Mouse (Mus musculus) lung, postnatal 36 days (tissue): Measurements from ENCODE around the gene Tnrc6c.
A peak's percentile ranks its signal among the peaks of the same experiment; 100 is the strongest.

Experiments used
- DNase-seq: peaks from one replicate; pipeline ENCODE4 v3.0.0; 2022; ENCODE audit warnings: mixed read lengths

Tnrc6c gene

DNA sequence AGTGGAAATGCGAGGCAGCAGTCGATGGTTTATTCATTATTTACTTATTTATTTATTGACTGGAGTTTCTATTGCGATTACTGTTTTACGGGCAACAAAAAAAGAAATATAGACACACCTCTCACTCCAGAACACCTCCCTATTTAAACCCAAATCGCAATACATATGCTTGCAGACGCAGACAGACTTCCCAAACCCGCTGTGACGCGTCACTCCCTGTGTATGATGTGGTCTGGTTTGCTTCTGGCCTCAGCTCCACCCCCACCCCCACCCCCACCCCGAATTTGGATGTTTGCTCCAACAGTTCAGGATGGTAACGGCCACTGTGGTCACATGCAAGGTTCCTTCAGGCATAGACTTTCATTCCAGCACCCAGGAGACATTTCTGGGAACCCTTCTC, 15.3 kb upstream of the Tnrc6c start:
- DNase-seq: no peak

DNA sequence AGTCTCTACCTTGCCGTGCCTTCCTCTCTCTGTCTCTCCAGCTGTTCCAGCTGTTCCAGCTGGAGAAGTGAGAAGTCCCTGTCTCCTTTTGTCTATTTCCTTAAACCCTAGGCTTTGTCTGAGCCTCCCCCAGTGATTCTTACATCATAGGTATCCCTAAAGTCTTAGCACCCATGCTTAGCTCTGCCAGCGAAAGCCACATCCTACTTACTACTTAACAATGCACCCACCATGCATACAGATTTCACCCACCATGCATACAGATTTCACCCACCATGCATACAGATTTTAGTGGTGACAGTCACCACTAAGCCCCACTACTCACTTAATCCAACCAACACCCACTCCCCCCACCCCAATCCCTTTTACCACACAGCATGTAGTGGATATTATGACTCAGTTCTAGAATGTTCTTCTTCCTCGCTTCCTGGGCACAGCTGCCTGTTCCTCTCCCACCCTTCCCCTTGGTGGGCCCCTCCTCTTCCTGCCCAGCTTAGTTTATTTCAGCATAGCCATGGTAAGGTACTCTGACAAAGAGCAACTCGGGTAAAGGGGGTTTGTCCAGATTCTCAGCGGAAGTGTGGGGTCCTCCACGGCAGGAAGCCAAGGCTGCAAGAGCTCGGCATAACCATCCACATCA, 14.6 kb upstream of the Tnrc6c start:
- peak; percentile 37 for DNase-seq

DNA sequence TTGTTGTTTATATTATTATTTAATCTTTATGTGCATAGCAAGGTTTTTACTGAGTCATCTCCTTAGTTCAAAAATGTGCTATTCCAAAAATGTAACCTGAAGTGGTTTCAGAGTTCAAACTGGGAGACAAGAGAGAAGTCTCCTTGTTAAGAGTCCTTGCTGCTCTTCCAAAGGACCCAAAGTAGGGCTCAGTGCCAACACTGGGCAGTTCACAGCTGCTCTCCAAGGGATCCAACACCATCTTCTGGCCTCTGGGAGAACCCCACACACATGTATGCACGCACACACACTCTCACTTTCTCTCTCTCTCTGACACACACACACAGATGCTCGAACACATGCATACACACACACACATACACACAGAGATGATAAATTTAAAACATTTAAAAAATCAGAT, 11.9 kb upstream of the Tnrc6c start:
- DNase-seq: no peak

DNA sequence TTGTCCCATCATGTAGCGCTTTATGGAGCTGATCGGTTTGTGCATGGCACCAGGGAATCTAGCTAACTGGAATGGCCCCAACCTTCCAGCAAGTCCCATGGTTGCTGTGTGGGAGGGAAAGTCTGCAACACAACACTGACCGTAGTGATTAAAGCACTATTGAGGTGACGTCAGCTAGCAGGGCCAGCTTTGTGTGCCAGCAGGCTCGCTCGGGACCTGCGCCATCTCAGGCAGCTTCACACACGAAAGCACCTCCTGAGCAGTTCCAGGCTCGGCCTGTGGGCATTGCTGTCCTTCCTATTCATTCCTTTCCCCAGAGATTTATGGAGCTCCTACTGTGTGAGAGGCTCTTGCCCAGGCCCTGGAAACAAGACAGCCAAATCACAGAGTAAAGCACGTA, 10.8 kb upstream of the Tnrc6c start:
- DNase-seq: no peak

DNA sequence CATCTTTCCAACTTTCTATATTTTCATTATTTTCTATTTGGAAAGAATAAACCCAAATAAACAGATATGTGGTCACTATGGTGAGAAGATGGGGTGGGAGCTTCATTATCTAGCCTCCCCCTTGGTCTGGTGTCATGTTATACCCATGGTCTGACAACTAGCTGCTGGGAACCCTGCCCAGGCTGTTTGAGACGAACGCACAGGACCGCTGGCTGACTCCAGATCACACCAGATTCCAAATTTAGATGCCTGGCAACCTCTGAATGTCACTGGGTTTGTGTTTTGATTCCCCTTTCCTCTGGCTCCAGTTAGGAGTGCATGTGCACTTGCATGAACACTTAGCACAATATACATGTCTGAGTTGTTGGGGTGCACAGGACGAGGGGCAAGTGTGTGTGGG, 7.3 kb upstream of the Tnrc6c start:
- DNase-seq: no peak

DNA sequence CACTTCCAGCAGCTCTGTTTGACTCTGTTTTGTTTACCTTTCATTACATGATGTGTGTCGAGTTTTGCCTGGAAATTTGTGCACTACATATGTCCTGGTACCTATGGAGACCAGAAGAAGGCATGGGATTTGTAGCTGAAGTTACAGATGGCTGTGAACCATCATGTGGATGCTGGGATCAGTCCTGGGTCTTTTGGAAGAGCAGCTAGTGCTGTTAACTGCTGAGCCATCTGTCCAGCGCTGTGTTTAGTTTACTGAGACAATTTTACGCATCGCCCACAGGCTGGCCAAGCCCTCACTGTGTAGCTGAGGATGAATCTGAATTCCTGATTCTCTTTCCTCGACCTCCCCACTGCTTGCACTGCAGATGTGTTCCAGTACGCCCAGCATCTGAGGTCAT, 6.1 kb upstream of the Tnrc6c start:
- DNase-seq: no peak

DNA sequence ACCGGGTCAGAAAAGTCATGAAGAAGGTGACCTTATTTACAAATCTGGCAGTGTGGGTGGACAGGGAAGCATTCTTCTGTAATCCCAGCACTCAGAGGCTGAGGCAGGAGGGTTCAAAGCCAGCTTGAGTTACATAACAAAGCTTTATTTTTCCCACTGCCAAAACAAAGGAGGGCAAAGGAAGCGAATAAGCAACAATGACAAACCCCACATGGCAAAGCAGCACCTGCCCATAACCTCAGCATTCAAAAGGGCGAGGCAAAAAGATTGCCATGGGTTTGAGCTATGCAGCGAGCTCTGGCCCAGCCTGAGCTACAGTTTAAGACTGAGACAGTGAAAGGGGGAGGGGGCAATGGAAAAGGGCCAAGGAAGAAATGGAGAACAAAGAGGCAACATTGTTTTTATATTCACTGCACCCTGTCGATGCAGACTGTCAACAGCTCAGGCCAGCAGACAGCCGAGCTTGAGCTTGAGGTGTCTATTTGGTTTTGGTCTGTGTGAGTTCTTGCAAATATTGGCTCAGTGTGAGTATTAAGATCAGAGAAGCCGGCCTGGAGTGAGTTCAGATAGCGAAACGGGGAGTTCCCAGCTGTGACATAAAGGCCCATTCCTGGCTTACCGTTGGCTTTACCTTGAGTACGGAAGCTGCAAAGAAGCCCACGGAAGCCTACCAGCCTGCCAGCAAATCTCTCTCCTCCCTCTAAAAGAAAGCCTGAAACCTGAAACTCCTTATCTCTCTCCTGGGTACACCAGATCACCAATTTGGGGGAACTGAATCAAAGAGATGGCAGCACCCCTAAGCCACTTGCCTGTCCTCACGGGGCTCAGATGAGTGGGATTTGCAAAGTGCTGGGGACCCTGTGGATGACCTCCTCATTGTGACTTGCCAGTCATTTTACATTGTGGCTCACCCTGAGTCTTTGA, 3.1 kb upstream of the Tnrc6c start:
- no peak for DNase-seq

DNA sequence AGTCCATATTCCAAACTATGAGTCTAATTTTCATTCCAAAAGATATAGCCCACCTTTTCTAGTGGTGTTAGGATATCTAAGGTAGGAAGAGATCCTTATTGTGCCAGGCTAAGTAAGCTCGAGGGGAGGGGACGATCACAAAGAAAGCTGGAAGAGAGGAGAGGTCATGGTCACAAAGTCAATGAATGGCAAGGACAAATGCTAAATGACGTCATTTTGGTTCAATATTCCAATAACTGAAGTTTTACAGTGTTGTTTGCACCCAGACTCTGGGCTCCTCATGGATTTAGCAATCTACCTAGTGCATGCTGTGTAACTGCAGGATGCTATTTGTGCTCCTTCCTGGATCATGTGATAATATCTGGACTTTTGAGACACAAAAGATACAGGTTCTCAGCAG, 1.2 kb upstream of the Tnrc6c start:
- DNase-seq: no peak

DNA sequence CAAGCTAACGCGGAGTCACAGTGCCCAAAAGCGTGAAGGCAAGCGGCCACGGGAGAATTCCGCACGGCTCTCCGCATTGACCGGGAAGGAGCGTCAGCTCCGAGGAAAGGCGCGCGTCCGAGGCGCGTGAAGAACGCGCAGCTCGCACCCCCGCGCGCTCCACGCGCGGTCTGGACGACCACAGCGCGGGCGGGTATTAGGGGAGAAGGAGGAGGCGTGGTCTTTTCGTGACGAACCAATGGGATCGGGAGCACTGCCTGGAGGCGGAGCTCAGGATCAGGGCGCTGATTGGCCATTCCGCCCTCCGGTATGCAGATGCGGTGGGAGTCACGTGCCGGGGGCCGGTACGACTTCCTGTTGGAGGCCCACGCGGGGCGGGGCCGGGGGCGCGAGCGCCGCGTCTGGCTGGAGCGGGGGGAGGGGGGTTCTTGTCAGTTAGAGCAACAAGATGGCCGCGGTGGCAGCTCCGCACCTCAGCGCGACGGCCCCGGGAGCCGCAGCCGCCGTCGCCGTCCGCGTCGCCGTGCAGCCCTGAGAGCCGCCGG, 363 bp downstream of the Tnrc6c start:
- DNase-seq: peak; percentile 100

DNA sequence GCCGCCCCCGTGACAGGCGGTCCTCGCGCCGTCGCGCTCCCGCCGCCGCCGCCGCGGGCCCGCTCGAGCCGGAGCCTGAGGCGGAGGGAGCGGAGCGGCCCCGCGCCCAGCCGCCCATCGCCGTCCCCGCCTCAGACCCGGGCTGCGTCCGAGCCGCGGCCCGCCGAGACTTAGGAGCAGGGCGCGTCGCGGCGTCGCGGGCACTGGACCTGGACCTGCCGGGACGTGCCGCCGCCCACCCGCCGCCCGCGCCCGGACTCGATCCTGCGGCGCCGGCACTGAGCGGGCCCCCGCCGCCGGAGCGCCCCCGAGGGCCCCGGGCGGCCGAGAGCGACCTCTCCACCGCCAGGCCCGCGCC, 824 bp downstream of the Tnrc6c start:
- DNase-seq: no peak

DNA sequence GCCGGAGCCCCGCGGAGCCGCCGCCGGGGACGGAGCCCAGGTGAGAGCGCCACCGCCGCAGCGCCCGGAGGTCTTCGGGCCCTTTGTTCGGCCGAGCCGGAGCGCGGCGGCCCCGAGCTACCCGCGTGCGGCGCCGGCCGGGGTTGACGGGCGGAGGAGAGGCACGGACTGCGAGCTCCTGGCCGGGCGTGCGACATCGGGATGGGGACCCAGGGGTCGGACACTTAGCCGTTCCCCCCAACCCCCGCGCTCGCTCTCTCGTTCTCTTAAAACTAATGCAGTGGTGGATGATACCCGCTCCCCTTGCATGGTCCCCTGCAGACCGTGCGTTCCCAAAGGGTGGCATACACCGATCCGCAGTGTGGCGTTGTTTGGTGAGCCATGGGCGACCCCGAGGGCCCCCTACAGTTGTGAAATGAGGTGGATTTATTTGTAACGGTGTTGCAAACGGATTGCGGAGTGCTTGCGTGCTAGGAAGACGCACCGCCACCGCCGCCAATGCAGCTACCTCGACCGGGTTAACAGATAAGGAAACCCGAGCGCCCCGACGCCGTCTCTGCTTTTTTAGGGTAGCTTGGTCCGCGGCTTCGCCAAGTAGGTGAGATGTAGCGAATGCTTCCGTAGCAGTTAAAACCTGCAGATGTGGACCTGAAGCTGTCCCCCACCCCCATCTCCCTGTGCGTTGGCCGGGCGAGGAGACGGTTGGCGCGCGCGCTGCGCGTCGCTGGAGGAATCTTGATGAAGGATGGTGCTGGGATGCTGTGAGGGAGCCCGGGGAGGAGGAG, 1.4 kb downstream of the Tnrc6c start:
- peak; percentile 28 for DNase-seq

DNA sequence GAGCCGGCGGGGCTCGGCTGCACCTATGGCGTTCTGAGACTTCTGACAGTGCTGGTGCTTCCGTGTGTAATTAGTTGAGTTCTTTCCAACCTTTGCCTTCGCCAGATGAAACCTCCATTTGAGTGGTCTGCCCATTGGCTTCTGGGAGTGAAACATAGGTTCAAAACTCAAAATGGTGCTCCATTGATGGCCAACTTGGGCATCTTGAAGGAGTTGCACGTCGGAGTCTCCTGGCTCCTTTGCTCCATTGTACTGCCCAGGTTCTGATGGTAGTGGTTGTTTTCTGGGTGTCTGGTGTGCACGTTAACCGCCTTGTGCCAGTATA, 1.9 kb downstream of the Tnrc6c start:
- DNase-seq: no peak

DNA sequence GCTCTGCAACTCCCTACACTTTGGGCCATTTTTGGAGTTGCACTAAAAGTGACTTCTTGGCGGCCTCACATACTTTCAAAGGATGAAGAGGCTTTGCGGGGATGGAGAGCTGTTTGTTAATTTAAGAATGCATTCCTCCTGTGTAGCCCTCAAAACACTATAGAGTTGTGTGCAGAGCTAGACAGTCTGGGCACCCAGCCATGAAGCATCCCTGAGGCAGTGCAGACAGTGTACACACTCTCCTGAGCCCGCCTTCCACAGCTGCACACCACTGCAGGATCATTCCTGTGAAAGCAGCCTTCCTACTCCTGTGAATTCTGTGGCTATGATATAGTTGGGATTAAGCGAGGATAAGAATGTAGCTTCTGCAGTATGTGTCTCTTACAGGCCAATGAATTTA, 4.9 kb downstream of the Tnrc6c start:
- peak; percentile 27 for DNase-seq

DNA sequence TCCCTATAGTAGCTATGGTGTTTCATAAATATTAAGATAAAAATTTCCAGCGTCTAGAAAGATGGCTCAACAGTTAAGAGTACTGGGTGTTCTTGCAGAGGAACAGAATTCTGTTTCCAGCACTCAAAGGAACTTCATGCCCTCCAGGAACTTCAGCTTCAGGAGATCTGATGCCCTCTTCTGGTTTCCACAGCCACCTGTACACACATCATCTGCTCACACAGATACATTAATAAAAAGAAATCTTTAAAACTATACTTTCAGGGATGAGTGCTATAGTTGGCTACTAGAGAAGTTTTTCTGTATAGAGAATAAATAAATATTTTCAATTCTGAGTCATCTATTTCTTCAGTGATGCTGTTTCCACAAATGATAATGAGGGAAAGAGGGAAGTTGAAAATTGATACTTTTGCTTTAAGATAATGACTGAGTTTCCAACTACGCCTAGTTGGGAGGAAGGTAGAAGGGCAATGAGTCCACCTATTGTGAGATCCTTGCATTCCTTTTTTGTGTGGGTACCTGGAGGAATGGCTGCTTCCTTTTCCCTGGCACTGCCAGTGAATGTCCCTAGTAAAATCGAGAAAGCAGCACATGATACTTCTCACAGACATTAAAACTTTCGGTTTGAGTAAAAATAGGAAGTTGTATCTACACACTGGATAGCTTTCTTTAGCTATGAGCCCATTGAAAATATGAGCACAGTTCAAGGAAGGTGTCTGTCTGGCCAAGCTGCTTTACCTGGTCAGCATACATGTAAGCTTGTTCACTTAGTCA, 9.1 kb downstream of the Tnrc6c start:
- DNase-seq: no peak

DNA sequence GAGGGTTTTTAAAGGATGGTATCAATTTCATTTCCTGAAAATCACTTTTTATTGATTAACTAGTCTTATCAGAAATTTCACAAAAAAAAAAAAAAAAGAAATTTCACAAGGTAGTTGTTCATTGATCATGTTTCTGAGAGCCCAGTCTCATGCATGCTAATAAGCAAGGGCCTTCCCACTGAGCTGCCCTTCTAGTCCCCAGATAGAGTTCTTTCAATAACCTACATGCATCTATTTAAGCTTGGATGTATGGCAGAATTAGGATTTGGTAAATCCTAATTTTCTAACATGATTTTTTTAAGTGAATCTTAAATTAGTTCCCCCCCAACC, 9.7 kb downstream of the Tnrc6c start:
- DNase-seq: no peak

DNA sequence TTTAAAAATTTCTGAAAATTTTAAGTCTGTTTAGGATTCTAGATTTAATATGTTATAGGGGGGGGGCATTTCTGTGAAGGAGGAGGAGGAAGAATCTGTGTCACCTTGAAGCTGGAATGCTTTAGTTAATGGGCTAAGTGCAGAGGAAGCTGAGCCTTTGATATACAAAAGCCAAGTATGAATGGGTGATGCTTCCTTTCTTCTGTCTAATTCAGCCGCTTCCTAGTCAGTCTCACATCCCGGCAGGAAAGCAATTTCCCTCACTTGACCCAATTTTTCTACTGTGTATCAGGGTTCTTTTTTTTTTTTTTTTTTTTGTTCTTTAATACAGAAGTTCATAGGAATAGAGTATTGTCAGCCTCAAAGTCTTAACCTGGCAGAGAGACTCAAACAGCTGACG, 11.1 kb downstream of the Tnrc6c start:
- DNase-seq: no peak

DNA sequence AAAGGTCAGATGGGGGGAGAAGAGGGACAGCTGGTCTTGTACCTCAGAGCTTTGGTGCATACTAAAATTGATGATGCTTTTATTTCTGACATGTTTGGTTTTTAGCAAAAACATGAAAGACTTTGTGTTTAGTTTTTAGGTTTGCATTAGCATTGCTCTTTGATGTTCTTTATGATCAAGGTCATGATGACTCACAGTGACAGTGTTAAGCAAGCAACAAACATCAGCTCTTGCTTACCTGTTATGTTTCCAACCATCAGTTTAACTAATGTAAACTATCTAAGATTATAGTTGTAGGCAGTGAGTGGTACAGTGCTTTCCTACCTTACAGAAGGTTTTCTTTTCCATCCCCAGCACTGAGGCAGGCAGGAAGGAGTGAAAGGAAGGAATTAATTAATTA, 12.5 kb downstream of the Tnrc6c start:
- no peak for DNase-seq

DNA sequence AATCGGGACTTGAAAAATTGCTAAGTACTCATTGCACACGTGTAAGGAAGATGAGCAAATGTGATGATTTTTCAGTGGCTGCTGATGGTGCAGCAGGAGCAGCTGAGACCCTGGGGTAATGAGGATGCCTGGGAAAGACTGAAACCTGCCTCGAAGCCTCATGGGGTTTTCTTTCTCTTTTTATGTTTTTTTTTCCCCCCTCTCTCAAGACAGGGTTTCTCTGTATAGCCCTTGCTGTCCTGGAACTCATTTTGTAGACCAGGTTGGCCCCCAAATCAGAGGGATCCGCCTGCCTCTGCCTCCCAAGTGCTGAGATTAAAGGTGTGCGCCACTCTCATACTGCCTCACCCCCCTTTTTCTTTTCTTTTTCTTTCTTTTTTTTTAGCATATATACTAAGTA, 13.1 kb downstream of the Tnrc6c start:
- no peak for DNase-seq

DNA sequence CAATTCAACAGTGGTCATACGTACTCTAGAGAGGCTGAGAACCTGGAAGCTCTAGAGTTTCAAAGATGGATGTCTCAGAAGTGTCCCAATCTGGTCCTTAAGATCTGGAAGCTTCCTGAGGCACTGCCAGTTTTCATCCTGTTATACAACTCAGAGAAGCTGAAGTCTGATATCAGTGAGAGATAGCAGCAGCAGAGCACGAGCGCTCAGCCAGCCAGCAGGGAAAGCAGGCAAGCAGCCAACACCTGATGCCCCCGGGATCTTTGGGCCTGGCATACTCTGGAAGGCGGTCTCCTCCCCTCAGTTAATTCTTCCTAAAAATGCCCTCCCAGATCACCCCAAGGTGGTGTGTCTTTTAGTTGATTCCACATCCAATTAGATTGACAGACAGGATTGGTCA, 13.7 kb downstream of the Tnrc6c start:
- peak; percentile 27 for DNase-seq

DNA sequence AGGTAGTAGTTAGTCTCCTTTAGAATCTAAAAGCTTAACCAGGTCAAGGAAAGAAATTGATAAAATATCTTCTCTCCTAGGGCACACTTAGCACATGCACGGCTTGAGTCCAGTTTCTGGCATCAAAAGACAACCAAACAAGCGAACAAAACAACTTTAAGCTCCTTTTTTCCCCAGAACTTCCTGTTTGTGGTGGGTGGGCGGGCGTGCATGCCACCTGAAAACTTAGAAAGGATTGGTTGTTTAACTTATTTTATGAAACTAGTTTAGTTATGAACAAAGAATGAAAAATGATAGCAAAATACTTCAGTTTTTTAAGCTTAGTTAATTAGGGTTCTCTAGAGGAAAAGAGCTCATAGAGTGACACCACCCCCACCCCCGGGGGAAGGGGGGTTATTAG, 17.5 kb downstream of the Tnrc6c start:
- DNase-seq: no peak

DNA sequence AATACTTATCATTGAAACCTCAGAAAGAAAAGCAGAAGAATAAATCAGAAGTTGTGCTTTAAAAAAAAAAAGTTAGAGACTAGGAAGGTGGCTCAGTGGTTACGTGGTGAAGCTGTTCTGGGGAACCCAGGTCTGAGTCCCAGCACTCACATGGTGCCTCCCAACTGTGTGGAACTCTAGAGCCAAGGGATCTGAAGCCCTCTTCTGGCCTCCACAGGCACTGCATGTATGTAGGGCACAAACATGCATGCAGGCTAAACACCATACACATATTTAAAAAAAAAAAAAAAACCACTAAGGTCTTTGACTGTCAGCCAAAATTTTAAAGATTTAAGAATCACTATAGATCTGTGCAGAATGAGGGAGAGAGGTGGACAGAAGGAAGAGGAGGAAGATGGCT, 20.4 kb downstream of the Tnrc6c start:
- no peak for DNase-seq

DNA sequence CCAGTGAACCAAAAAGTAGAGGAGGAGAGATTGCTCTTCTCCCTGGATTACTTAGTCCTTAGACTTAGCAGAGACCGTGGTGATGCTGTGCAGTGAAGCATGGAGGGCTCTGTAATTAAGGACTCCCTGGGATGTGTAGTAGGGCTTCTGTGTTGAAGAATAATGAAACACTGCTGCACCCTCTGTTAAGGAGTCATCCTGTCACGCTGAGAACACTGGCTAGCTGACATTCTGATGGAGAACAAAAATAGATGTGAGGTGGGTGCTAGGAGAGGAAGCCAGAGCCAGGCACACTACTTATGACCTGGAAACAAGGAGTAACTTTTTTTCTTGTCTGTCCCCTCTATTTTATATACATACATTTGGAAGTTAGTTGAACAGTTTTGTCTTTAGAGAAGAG, 22.6 kb downstream of the Tnrc6c start:
- DNase-seq: no peak

DNA sequence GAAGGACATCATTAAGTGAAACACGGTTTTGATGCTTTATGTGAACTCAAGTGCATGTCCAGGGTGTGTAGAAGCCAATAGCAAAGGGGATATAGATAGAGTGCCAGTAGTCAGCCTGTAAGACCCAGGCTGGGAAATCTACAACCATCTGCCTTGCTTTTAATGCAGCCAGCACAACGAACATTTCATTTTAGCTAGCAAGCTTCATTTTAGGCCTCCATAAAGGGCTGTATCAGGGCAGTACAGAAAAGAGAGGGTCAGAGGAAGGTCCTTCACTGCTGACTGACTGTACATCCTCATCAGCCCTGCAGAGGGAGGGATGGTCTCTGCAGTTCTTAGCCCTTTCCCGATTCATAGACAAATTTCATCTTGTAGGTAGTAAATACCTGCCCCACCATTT, 23.0 kb downstream of the Tnrc6c start:
- no peak for DNase-seq
